Mouse (Mus musculus): Measurements from ENCODE around the gene Sec16a. TPM values are rescaled to one million over a fixed set of nuclear protein-coding genes. Genes with fewer than 3 reads are reported as not detected.
A peak's percentile ranks its signal among the peaks of the same experiment; 100 is the strongest.

Gene Sec16a
- polyA plus RNA-seq, 1 experiment from 2014 or later = 16.7 TPM

DNA sequence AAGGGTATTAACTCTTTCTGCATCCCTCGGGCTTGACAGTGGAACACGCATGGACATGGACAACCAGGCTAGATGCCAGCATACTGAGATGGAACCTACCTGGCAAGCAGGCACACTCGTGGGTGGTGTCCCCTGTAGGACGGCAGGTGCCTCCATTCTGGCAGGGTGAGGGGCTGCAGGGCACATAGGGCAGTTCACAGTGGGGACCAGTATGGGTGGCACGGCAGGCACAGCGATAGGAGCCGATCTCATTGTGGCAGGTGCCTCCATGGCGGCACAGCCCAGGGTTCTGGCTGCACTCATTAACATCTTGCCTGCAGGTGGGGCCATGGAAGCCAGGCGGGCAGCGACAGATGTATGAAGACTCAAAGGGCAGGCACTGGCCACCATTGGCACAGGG is 39.2 kb upstream of the Sec16a start:
- H3K27me3 ChIP-seq (replicated peaks) = no peaks in the 10 kb centered on the region
- no peak for ATAC-seq (ENCODE audit: low FRiP score)
- peaks cover 85% of the 10 kb centered on the region for H3K4me1 ChIP-seq
- no peak overlapping the region for H3K4me2 ChIP-seq
- H3K4me3 ChIP-seq (replicated peaks) = no peak overlapping the region
- H3K36me3 ChIP-seq = peaks cover 4% of the 10 kb centered on the region; the same call in 1 of the 2 replicates
- WGBS = 58% methylated on average over 10 of the region's 10 CpGs
- no peaks in the 10 kb centered on the region for H3K9me3 ChIP-seq (replicated peaks)
- peak overlapping the region; percentile 30 for H3K27ac ChIP-seq (replicated peaks)
- H3K9ac ChIP-seq (replicated peaks) = no peak overlapping the region

- H3K4me1 ChIP-seq = peaks cover 85% of the 10 kb centered on the region
- no peak overlapping the region for H3K4me3 ChIP-seq (replicated peaks)
- ATAC-seq (ENCODE audit: low FRiP score) = no peak
- peaks cover 4% of the 10 kb centered on the region; the same call in 1 of the 2 replicates for H3K36me3 ChIP-seq
- H3K9me3 ChIP-seq (replicated peaks) = no peaks in the 10 kb centered on the region
- peak overlapping the region; percentile 63 for H3K27ac ChIP-seq (replicated peaks)
- no peak overlapping the region for H3K9ac ChIP-seq (replicated peaks)
- no peaks in the 10 kb centered on the region for H3K27me3 ChIP-seq (replicated peaks)
- WGBS = 46% methylated on average over 13 of the region's 13 CpGs
- no peak overlapping the region for H3K4me2 ChIP-seq
Observed at GRCm38 (mm10) chr2:26483230-26483869, 38.3 kb upstream of the Sec16a start.

- Histone ChIP-seq H3K27ac (replicated peaks) (peak overlapping the region; percentile 63), H3K4me3 (replicated peaks) (no peak overlapping the region), H3K4me1 (peaks cover 82% of the 10 kb centered on the region), H3K9ac (replicated peaks) (no peak overlapping the region), H3K4me2 (no peak overlapping the region), H3K9me3 (replicated peaks) (no peaks in the 10 kb centered on the region), H3K27me3 (replicated peaks) (no peaks in the 10 kb centered on the region), H3K36me3 (peaks cover 4% of the 10 kb centered on the region; the same call in 1 of the 2 replicates)
- 91% methylated on average over 3 of the region's 3 CpGs for WGBS
- no peak for ATAC-seq (ENCODE audit: low FRiP score)
Observed at GRCm38 (mm10) chr2:26482824-26483223, 37.8 kb upstream of the Sec16a start.

GRCm38 (mm10) chr2:26481724-26482495 is 36.9 kb upstream of the Sec16a start:
- Histone ChIP-seq H3K4me1 (peaks cover 76% of the 10 kb centered on the region), H3K4me2 (no peak overlapping the region), H3K36me3 (peaks cover 4% of the 10 kb centered on the region; the same call in 1 of the 2 replicates), H3K9me3 (replicated peaks) (no peaks in the 10 kb centered on the region), H3K27me3 (replicated peaks) (no peaks in the 10 kb centered on the region), H3K27ac (replicated peaks) (peak overlapping the region; percentile 63), H3K9ac (replicated peaks) (no peak overlapping the region), H3K4me3 (replicated peaks) (no peak overlapping the region)
- no peak for ATAC-seq (ENCODE audit: low FRiP score)
- WGBS = 68% methylated on average over 10 of the region's 10 CpGs

GRCm38 (mm10) chr2:26480911-26481310 is 35.9 kb upstream of the Sec16a start:
- H3K36me3 ChIP-seq = peaks cover 4% of the 10 kb centered on the region; the same call in 1 of the 2 replicates
- ATAC-seq (ENCODE audit: low FRiP score) = no peak
- H3K9me3 ChIP-seq (replicated peaks) = no peaks in the 10 kb centered on the region
- WGBS = 90% methylated on average over 12 of the region's 12 CpGs
- no peaks in the 10 kb centered on the region for H3K27me3 ChIP-seq (replicated peaks)
- no peak overlapping the region for H3K4me2 ChIP-seq
- H3K4me3 ChIP-seq (replicated peaks) = no peak overlapping the region
- no peak overlapping the region for H3K27ac ChIP-seq (replicated peaks)
- H3K9ac ChIP-seq (replicated peaks) = no peak overlapping the region
- peaks cover 70% of the 10 kb centered on the region for H3K4me1 ChIP-seq

- Histone ChIP-seq H3K36me3 (peaks cover 4% of the 10 kb centered on the region; the same call in 1 of the 2 replicates), H3K27me3 (replicated peaks) (no peaks in the 10 kb centered on the region), H3K4me1 (peaks cover 66% of the 10 kb centered on the region), H3K9me3 (replicated peaks) (no peaks in the 10 kb centered on the region), H3K4me3 (replicated peaks) (no peak overlapping the region), H3K27ac (replicated peaks) (peak overlapping the region; percentile 14; the same call in 1 of the 2 replicates), H3K4me2 (no peak overlapping the region), H3K9ac (replicated peaks) (no peak overlapping the region)
- WGBS = 72% methylated on average over 2 of the region's 2 CpGs
- peak; percentile 51; the same call in 1 of the 2 replicates for ATAC-seq (ENCODE audit: low FRiP score)
Observed at GRCm38 (mm10) chr2:26478685-26479205, 33.7 kb upstream of the Sec16a start.

- Histone ChIP-seq H3K36me3 (peaks cover 4% of the 10 kb centered on the region; the same call in 1 of the 2 replicates), H3K4me3 (replicated peaks) (no peak overlapping the region), H3K27ac (replicated peaks) (no peak overlapping the region), H3K9ac (replicated peaks) (no peak overlapping the region), H3K27me3 (replicated peaks) (no peaks in the 10 kb centered on the region), H3K4me1 (peaks cover 64% of the 10 kb centered on the region), H3K9me3 (replicated peaks) (no peaks in the 10 kb centered on the region), H3K4me2 (no peak overlapping the region)
- ATAC-seq (ENCODE audit: low FRiP score) = no peak
- 95% methylated on average over 7 of the region's 7 CpGs for WGBS
Observed at GRCm38 (mm10) chr2:26477911-26478310, 32.9 kb upstream of the Sec16a start.

DNA sequence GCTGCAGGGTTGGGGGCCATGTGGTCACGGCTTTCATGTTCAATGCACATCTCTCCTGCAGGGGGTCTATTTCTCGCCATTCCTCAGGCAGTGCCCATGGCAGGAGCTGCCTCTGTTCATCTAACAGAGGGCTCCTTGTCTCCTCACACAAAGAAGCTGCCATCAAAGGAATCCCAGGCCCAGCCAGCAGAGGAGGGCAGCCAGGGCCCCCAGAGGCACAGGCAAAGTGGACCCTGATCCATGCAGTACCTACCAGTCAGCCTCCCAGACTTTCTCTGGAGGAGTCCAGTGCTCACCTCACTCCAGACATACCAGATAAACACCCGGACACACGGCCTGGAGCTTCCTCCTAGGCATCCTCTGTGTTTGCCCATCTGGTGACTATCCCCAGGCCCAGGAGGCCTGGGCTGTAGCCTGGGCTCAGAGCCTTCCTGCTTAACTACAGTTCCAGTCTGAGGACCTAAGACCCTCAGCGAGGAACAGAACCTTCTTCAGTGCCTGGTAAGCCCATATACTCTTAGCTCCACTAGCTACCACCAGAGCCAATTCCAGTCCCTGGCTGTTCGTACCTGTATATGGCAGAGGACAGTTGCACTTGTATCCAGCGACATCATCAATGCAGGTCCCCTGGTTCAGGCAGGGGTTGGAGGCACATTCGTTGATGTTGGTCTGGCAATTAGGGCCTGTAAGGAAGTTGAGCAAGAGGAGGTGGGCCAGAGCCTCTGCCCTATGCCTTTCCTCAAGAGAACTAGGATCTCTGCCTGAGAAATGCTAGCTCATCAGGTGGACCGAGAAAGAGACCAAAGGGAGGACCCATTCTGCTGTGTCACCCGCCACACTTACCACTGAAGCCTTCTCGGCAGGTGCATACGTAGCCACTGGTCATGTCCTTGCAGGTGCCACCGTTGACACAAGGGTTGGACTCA is 30.8 kb upstream of the Sec16a start:
- Histone ChIP-seq H3K27ac (replicated peaks) (peak overlapping the region; percentile 75), H3K36me3 (peaks cover 2% of the 10 kb centered on the region; the same call in 1 of the 2 replicates), H3K27me3 (replicated peaks) (no peaks in the 10 kb centered on the region), H3K4me2 (no peak overlapping the region), H3K4me3 (replicated peaks) (no peak overlapping the region), H3K9me3 (replicated peaks) (no peaks in the 10 kb centered on the region), H3K9ac (replicated peaks) (no peak overlapping the region), H3K4me1 (peaks cover 51% of the 10 kb centered on the region)
- 61% methylated on average over 13 of the region's 13 CpGs for WGBS
- ATAC-seq (ENCODE audit: low FRiP score) = peak; percentile 61; the same call in 1 of the 2 replicates

DNA sequence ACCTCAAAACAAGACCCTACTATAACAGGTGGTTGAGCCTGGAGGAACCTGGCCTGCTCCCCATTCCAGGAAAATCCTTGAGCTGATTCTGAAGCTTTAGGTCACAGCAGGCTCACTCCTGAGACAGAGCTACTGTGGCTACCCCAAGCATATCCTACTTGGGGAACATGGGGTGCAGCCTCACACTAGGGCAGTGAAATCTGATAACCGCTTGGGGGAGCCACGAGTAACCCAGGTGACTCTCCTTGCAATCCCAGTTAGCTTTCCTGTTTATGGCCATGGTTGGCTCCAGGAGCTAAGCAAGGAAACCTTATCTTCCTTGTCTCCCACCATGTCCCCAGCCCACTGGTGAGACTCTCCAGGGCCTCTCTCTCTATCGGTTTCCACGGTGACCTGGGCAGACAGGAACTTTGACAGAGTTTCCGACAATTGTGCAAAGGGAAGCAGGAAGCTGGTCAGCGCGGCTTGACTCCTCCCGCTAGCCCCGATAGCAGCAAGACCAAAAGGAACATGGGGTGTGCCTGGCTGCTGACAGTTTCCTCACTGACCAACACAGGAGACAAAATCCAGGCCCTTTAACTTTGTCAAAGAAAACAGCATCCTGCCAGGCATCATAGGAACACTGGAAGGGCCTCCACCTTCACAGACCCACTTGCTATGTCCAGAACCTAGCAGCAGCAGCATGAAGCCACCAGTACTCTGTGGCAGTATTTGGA is 29.9 kb upstream of the Sec16a start:
- no peak overlapping the region for H3K4me3 ChIP-seq (replicated peaks)
- no peak overlapping the region for H3K4me2 ChIP-seq
- no peak for ATAC-seq (ENCODE audit: low FRiP score)
- no peak overlapping the region for H3K9ac ChIP-seq (replicated peaks)
- no peaks in the 10 kb centered on the region for H3K36me3 ChIP-seq
- peak overlapping the region; percentile 75 for H3K27ac ChIP-seq (replicated peaks)
- 37% methylated on average over 9 of the region's 9 CpGs for WGBS
- H3K4me1 ChIP-seq = peaks cover 50% of the 10 kb centered on the region
- no peaks in the 10 kb centered on the region for H3K9me3 ChIP-seq (replicated peaks)
- no peaks in the 10 kb centered on the region for H3K27me3 ChIP-seq (replicated peaks)

DNA sequence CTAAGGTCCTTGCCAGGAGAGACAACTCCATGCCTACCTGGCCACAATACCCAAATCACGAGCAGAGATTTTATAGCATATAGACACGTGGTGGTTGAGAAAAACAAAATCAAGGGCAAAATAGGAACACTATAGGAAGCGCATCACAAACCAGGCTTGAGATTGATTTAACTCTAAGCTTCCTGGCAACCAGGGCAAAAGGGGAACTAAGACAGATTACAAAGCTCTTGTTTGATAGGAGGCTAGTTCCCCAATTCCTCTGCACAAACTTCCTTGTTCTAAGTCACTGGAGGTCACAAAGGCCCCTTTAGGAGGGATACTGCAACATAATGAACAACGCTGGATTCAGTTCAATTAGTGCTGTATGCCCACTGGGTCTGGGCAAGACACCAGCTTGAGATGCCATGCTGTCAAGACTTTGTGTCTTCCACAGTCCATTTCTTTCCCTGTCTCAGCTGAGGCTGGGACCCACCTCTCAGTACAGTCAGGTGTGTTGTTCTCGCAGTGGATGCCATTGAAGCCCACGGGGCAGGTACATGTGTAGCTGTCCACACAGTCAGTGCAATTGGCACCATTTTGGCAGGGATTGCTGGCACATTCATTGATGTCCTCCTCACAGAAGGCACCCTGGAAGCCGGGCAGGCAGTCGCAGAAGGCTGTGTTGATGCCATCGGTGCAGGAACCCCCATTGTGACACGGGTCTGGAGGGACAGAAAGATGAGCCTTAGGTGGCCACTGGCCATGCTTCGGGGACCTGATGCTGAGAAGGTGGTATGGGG is 27.5 kb upstream of the Sec16a start:
- Histone ChIP-seq H3K4me1 (peaks cover 31% of the 10 kb centered on the region), H3K27ac (replicated peaks) (no peak overlapping the region), H3K27me3 (replicated peaks) (no peaks in the 10 kb centered on the region), H3K9ac (replicated peaks) (no peak overlapping the region), H3K4me3 (replicated peaks) (no peak overlapping the region), H3K4me2 (no peak overlapping the region), H3K36me3 (peaks cover 7% of the 10 kb centered on the region; the same call in 1 of the 2 replicates), H3K9me3 (replicated peaks) (no peaks in the 10 kb centered on the region)
- no peak for ATAC-seq (ENCODE audit: low FRiP score)
- 80% methylated on average over 11 of the region's 11 CpGs for WGBS

Measured in neural tube, embryonic 15.5 days (tissue).